Mouse (Mus musculus) G1E (cell line): Measurements from ENCODE around the gene Plekha4.

Source experiments
- CTCF ChIP-seq: IDR thresholded peaks from 2 replicates; pipeline ENCODE4 v1.5.1; 2012; ENCODE audit warnings: low read depth, low read length, inconsistent platforms, mixed read lengths
- GATA1 ChIP-seq: IDR thresholded peaks from 2 replicates; pipeline ENCODE4 v1.6.1; 2012; ENCODE audit warnings: borderline replicate concordance, low read length, inconsistent platforms, mixed read lengths
- GATA2 ChIP-seq: IDR thresholded peaks from 2 replicates; pipeline ENCODE4 v1.6.1; 2012; ENCODE audit warnings: low read depth, low read length, inconsistent platforms, borderline replicate concordance
- POLR2AphosphoS5 ChIP-seq: IDR thresholded peaks from 2 replicates; pipeline ENCODE4 v1.6.1; 2012; ENCODE audit warnings: low read depth, low read length, inconsistent platforms; ENCODE audit not compliant: insufficient replicate concordance
- TAL1 ChIP-seq: conservative IDR thresholded peaks from 2 replicates; pipeline ENCODE4 v1.6.1; 2012; ENCODE audit warnings: low read depth, low read length, inconsistent platforms, mixed read lengths

- TF ChIP-seq CTCF (no peak), GATA1 (no peak), TAL1 (no peak), POLR2AphosphoS5 (no peak), GATA2 (no peak)
Measured at GRCm38 (mm10) chr7:45482166-45482565, 44.0 kb upstream of the Plekha4 start.
